Mouse (Mus musculus): ENCODE data around the gene Zfp704. TPM values are rescaled to one million over a fixed set of nuclear protein-coding genes. Genes with fewer than 3 reads are reported as not detected.

The Zfp704 gene
- polyA plus RNA-seq, 2 experiments, result 13.4 to 13.8 TPM

DNA sequence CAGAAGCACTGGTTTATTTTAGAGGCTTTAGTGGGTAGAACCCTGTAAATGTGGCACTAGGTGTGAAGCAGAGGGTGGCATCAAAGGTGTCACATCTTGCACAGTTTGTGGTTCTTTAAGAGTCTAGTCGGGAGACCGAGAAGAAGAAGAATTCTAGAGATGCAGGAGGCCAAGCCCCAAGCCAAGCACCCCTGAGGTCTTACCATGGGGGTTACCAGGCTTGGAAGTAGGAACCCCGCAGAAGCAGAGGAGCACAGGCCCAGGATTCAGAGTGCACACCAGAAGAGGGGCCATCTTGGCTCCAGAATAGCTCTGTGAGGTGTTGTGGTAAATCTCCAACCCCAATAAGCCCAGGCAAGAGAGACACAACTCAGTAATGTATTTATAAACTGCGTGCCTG lies 201.0 kb downstream of the Zfp704 start:
- Histone ChIP-seq H3K9me3 (ENCODE audit: control insufficient read depth, low read length) (no peaks in the 10 kb centered on the region), H3K9ac (ENCODE audit: low read depth, low read length, severe bottlenecking) (no peak overlapping the region), H3K4me2 (replicated peaks; ENCODE audit: low read depth, low read length, severe bottlenecking) (no peak overlapping the region), H3K27me3 (ENCODE audit: control insufficient read depth, insufficient read depth, low read length) (no peaks in the 10 kb centered on the region), H3K27ac (replicated peaks; ENCODE audit: low read depth, low read length) (no peak overlapping the region), H3K4me3 (replicated peaks; ENCODE audit: low read length) (no peak overlapping the region), H3K36me3 (ENCODE audit: control insufficient read depth, insufficient read depth, low read length) (no peaks in the 10 kb centered on the region), H3K4me1 (ENCODE audit: control insufficient read depth, insufficient read depth, low read length) (peaks cover 10% of the 10 kb centered on the region; the same call in 1 of the 2 replicates)
- 88% methylated on average over 4 of the region's 4 CpGs for whole genome bisulfite sequencing
- no peak for ATAC-seq (ENCODE audit: low FRiP score, low read depth)
- no peak for DNase-seq (ENCODE audit: low spot score)
- TF ChIP-seq POLR2A (IDR thresholded peaks at IDR 0.05; ENCODE audit: borderline replicate concordance, extremely low read depth, insufficient read depth, insufficient read length), result no peak

DNA sequence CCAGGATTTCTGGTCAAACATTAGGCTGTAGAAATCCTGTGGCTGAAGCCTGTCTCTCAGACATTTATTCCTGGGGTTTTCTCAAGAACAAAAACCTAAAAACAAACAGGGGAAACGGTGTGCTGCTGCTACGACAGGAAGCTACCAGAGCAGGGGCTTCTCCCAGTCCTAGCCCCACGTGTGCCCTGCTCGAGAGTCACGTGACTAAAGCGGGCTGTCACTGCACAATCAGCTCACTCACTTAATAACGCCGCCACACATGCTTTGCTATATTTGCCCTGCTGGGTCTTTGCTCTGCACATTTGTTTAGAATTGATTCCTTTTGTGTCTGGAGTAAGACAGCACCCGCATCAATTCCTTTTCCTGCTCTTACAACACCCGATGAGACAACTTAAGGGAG lies 202.1 kb downstream of the Zfp704 start:
- peaks cover 20% of the 10 kb centered on the region for H3K4me1 ChIP-seq (ENCODE audit: control insufficient read depth, insufficient read depth, low read length)
- DNase-seq (ENCODE audit: low spot score), result no peak
- TF ChIP-seq POLR2A (IDR thresholded peaks at IDR 0.05; ENCODE audit: borderline replicate concordance, extremely low read depth, insufficient read depth, insufficient read length), result no peak
- H3K9me3 ChIP-seq (ENCODE audit: control insufficient read depth, low read length), result no peaks in the 10 kb centered on the region
- WGBS, result 77% methylated on average over 10 of the region's 10 CpGs
- H3K4me3 ChIP-seq (replicated peaks; ENCODE audit: low read length), result no peak overlapping the region
- H3K36me3 ChIP-seq (ENCODE audit: control insufficient read depth, insufficient read depth, low read length), result no peaks in the 10 kb centered on the region
- H3K9ac ChIP-seq (ENCODE audit: low read depth, low read length, severe bottlenecking), result no peak overlapping the region
- no peak overlapping the region for H3K4me2 ChIP-seq (replicated peaks; ENCODE audit: low read depth, low read length, severe bottlenecking)
- H3K27ac ChIP-seq (replicated peaks; ENCODE audit: low read depth, low read length), result no peak overlapping the region
- ATAC-seq (ENCODE audit: low FRiP score, low read depth), result no peak
- no peaks in the 10 kb centered on the region for H3K27me3 ChIP-seq (ENCODE audit: control insufficient read depth, insufficient read depth, low read length)

DNA sequence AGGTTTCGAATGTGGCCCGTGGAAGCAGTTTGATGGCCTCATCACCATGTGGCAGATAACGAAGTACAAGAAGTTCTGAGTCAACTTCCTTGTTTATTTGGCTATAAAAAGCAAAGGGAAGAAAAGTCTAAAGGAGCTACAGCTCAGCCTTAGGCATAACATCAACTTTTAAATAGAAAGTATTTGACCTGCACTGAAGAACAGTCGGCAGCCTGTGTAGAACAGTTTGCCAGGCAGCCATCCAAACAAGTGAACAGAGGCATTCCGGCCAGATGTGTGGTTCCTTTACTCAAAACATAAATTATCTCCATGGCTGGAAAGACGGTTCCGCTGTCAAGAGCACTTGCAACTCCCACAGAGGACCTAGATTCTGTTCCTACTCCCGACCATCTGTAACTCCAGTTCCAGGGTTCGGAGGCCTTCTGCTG lies 202.8 kb downstream of the Zfp704 start:
- Histone ChIP-seq H3K4me2 (replicated peaks; ENCODE audit: low read depth, low read length, severe bottlenecking) (no peak overlapping the region), H3K4me3 (replicated peaks; ENCODE audit: low read length) (no peak overlapping the region), H3K27me3 (ENCODE audit: control insufficient read depth, insufficient read depth, low read length) (no peaks in the 10 kb centered on the region), H3K27ac (replicated peaks; ENCODE audit: low read depth, low read length) (no peak overlapping the region), H3K9ac (ENCODE audit: low read depth, low read length, severe bottlenecking) (no peak overlapping the region), H3K4me1 (ENCODE audit: control insufficient read depth, insufficient read depth, low read length) (peaks cover 25% of the 10 kb centered on the region), H3K36me3 (ENCODE audit: control insufficient read depth, insufficient read depth, low read length) (no peaks in the 10 kb centered on the region), H3K9me3 (ENCODE audit: control insufficient read depth, low read length) (no peaks in the 10 kb centered on the region)
- no peak for TF ChIP-seq POLR2A (IDR thresholded peaks at IDR 0.05; ENCODE audit: borderline replicate concordance, extremely low read depth, insufficient read depth, insufficient read length)
- ATAC-seq (ENCODE audit: low FRiP score, low read depth) (no peak), DNase-seq (ENCODE audit: low spot score) (peak; percentile 70)
- 40% methylated on average over 9 of the region's 9 CpGs for WGBS

DNA sequence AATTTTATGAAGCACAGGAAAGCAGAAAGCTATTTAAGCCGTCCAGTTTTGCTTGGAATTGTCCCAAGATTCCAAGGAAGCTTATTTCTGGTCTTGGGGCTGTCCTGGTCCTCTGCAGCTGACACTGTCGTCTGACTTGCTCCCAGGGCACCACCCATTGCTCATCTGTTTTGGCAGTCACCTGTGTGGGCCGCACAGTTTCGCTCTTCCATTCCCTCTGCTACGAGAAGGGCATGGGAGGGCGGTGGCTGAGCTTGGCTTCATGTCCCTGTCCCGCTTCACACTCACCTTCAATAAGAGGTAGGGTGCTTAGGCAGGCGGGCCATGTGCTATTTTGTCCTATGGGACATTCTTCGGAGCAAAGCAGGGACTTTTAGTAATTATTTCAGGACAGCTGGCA lies 204.5 kb downstream of the Zfp704 start:
- no peak for TF ChIP-seq POLR2A (IDR thresholded peaks at IDR 0.05; ENCODE audit: borderline replicate concordance, extremely low read depth, insufficient read depth, insufficient read length)
- Histone ChIP-seq H3K4me3 (replicated peaks; ENCODE audit: low read length) (no peak overlapping the region), H3K9ac (ENCODE audit: low read depth, low read length, severe bottlenecking) (no peak overlapping the region), H3K36me3 (ENCODE audit: control insufficient read depth, insufficient read depth, low read length) (no peaks in the 10 kb centered on the region), H3K4me1 (ENCODE audit: control insufficient read depth, insufficient read depth, low read length) (peaks cover 37% of the 10 kb centered on the region), H3K27me3 (ENCODE audit: control insufficient read depth, insufficient read depth, low read length) (no peaks in the 10 kb centered on the region), H3K27ac (replicated peaks; ENCODE audit: low read depth, low read length) (no peak overlapping the region), H3K4me2 (replicated peaks; ENCODE audit: low read depth, low read length, severe bottlenecking) (no peak overlapping the region), H3K9me3 (ENCODE audit: control insufficient read depth, low read length) (no peaks in the 10 kb centered on the region)
- ATAC-seq (ENCODE audit: low FRiP score, low read depth), result no peak
- peak; percentile 19 for DNase-seq (ENCODE audit: low spot score)
- 58% methylated on average over 9 of the region's 9 CpGs for WGBS

DNA sequence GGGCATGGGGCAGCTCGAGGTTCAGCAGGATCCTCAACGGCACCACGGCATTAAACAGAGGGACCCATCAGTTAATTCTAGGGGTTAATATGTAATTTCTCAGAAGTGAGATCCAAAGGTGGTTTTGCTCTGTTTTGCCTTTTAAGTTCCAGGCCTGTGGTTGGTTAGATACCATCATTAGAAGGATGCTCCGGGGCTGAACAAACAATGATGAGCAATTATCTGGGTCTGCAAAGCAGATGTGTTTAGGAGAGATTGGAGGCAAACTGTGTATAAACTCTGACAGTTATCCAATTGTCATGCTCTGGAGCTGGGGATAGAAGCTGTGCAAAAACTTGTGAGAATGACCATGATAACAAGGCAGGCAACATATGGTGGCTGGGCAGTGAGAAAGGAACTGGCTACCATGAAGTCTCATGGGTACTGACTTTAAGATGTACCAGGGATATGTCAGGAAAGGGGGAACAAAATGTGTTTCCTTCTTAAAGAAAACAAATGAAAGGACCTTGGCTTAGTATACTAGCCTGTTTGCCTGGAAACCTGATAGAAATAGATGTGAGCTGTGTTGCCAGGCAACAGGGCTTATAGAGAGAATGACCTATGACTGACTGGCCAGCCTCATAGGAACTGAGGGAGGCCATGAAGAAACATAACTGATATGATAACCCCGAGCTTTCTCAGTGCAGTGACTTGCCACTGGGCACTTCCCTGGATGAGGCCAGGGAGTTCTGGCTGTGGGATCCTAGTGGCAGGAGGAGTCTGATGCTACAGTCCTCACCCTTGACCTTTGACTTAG lies 206.4 kb downstream of the Zfp704 start:
- 49% methylated on average over 5 of the region's 5 CpGs for WGBS
- peak overlapping the region; percentile 27; the same call in 1 of the 2 replicates for H3K4me2 ChIP-seq (replicated peaks; ENCODE audit: low read depth, low read length, severe bottlenecking)
- H3K36me3 ChIP-seq (ENCODE audit: control insufficient read depth, insufficient read depth, low read length), result no peaks in the 10 kb centered on the region
- DNase-seq (ENCODE audit: low spot score) (peak; percentile 12), ATAC-seq (ENCODE audit: low FRiP score, low read depth) (no peak)
- 0 out of 2 replicates have a peak overlapping the region, but pooled peaks have one; percentile 9 for H3K4me3 ChIP-seq (replicated peaks; ENCODE audit: low read length)
- H3K4me1 ChIP-seq (ENCODE audit: control insufficient read depth, insufficient read depth, low read length), result peaks cover 37% of the 10 kb centered on the region
- 0 out of 2 replicates have a peak overlapping the region, but pooled peaks have one; percentile 26 for H3K9ac ChIP-seq (ENCODE audit: low read depth, low read length, severe bottlenecking)
- no peaks in the 10 kb centered on the region for H3K27me3 ChIP-seq (ENCODE audit: control insufficient read depth, insufficient read depth, low read length)
- H3K9me3 ChIP-seq (ENCODE audit: control insufficient read depth, low read length), result no peaks in the 10 kb centered on the region
- H3K27ac ChIP-seq (replicated peaks; ENCODE audit: low read depth, low read length), result peak overlapping the region; percentile 74
- no peak for TF ChIP-seq POLR2A (IDR thresholded peaks at IDR 0.05; ENCODE audit: borderline replicate concordance, extremely low read depth, insufficient read depth, insufficient read length)
